In genomic region chr17:35125578-35125977, GRCm38 (mm10) we compare ENCODE assay signal across 7 mouse cellular contexts. TPM values are rescaled to one million over a fixed set of nuclear protein-coding genes. Genes with fewer than 3 reads are reported as not detected.
DNase-seq lines count a peak whose midpoint lies in the region; ATAC-seq and TF ChIP-seq lines count a peak whose summit lies in the region.

No protein-coding gene starts in this region.

- peak overlapping the region; percentile 83 for H3K4me2 ChIP-seq in forebrain, embryonic 15.5 days (replicated peaks)
- H3K4me2 ChIP-seq in liver, postnatal 0 days (ENCODE audit: low read depth, low read length): peak overlapping the region; percentile 81

- no peak for DNase-seq in spleen, adult 2 months (ENCODE audit: low read depth in 1 of 2, low spot score in 2 of 2)
- DNase-seq in spleen, adult 12 weeks (ENCODE audit: low spot score): no peak
- DNase-seq in liver, postnatal 0 days: no peak
- DNase-seq in right cerebral cortex, postnatal 36 days (ENCODE audit: low spot score in 2 of 2): no peak
- no peak for DNase-seq in spleen, adult 18-20 months
- no peak for DNase-seq in T-cell, adult 2 months (ENCODE audit: low spot score)

- peak overlapping the region; percentile 81; the same call in 1 of the 2 replicates for H3K4me3 ChIP-seq in spleen, adult 2 months (ENCODE audit: extremely low read depth, insufficient read depth, insufficient read length)
- peak overlapping the region; percentile 86 for H3K4me3 ChIP-seq in forebrain, embryonic 15.5 days
- H3K4me3 ChIP-seq in liver, postnatal 0 days (ENCODE audit: low read depth, low read length): peak overlapping the region; percentile 60

- H3K27ac ChIP-seq in spleen, adult 2 months (ENCODE audit: insufficient read depth, low read length): no peak overlapping the region
- peak overlapping the region; percentile 80; the same call in 1 of the 2 replicates for H3K27ac ChIP-seq in forebrain, embryonic 15.5 days (replicated peaks)
- H3K27ac ChIP-seq in liver, postnatal 0 days (ENCODE audit: low read depth): peak overlapping the region; percentile 90

- TF ChIP-seq CTCF in spleen, adult 2 months (IDR thresholded peaks at IDR 0.05; ENCODE audit: extremely low read depth, insufficient read depth, insufficient read length, insufficient replicate concordance): no peak
- TF ChIP-seq CTCF in liver, postnatal 0 days (IDR thresholded peaks at IDR 0.05; ENCODE audit: low read depth): no peak

- H3K36me3 ChIP-seq in spleen, adult 2 months (ENCODE audit: control insufficient read depth, insufficient read depth, low read length): peaks cover 8% of the 10 kb centered on the region; the same call in 1 of the 2 replicates
- H3K36me3 ChIP-seq in forebrain, embryonic 15.5 days: peaks cover 14% of the 10 kb centered on the region
- H3K36me3 ChIP-seq in liver, postnatal 0 days (replicated peaks; ENCODE audit: insufficient read depth, low read length): peaks cover 23% of the 10 kb centered on the region

- TF ChIP-seq POLR2A in spleen, adult 2 months (IDR thresholded peaks at IDR 0.05; ENCODE audit: low read depth, low read length): no peak

- H3K27me3 ChIP-seq in spleen, adult 2 months (ENCODE audit: control insufficient read depth, insufficient read depth, low read length): no peaks in the 10 kb centered on the region
- H3K27me3 ChIP-seq in forebrain, embryonic 15.5 days: no peaks in the 10 kb centered on the region
- no peaks in the 10 kb centered on the region for H3K27me3 ChIP-seq in liver, postnatal 0 days (ENCODE audit: insufficient read depth, low read length)

- peak overlapping the region; percentile 85 for H3K9ac ChIP-seq in forebrain, embryonic 15.5 days (replicated peaks)
- peak overlapping the region; percentile 76 for H3K9ac ChIP-seq in liver, postnatal 0 days (replicated peaks)

- no peaks in the 10 kb centered on the region for H3K9me3 ChIP-seq in forebrain, embryonic 15.5 days
- no peaks in the 10 kb centered on the region for H3K9me3 ChIP-seq in liver, postnatal 0 days (ENCODE audit: low read length)

- H3K4me1 ChIP-seq in spleen, adult 2 months (ENCODE audit: control insufficient read depth, insufficient read depth, insufficient read length): peaks cover 11% of the 10 kb centered on the region
- peaks cover 41% of the 10 kb centered on the region for H3K4me1 ChIP-seq in forebrain, embryonic 15.5 days
- peaks cover 34% of the 10 kb centered on the region for H3K4me1 ChIP-seq in liver, postnatal 0 days (ENCODE audit: insufficient read depth)

- ATAC-seq in forebrain, embryonic 15.5 days (replicated peaks): no peak
- no peak for ATAC-seq in liver, postnatal 0 days

- TF ChIP-seq EP300 in liver, postnatal 0 days (IDR thresholded peaks at IDR 0.05; ENCODE audit: low read depth): no peak

- 52% methylated on average over 6 of the region's 6 CpGs for WGBS in spleen, adult 2 months
- 35% methylated on average over 6 of the region's 6 CpGs for WGBS in forebrain, embryonic 15.5 days
- 32% methylated on average over 6 of the region's 6 CpGs for WGBS in liver, postnatal 0 days (ENCODE audit: insufficient replicate concordance)

RNA-seq across cellular contexts. Expression of gene D17H6S53E, which starts 0.6 kb away (rescaled TPM):
- polyA plus RNA-seq in spleen, adult 2 months (2012; rRNA removed): 6.8 and 10.0 TPM in 2 replicates
- 8.7 TPM in 2 replicates for polyA plus RNA-seq in forebrain, embryonic 15.5 days (2015; fragmentation: Nextera tagmentation; extraction: Ambion mirVana)
- polyA plus RNA-seq in liver, postnatal 0 days (2015; fragmentation: Nextera tagmentation; extraction: Ambion mirVana): 4.4 and 4.8 TPM in 2 replicates

RNA-seq across cellular contexts. Expression of gene Csnk2b, which starts 3.7 kb away (rescaled TPM):
- 176 and 238 TPM in 2 replicates for polyA plus RNA-seq in spleen, adult 2 months (2012; rRNA removed)
- polyA plus RNA-seq in forebrain, embryonic 15.5 days (2015; fragmentation: Nextera tagmentation; extraction: Ambion mirVana): 307 and 309 TPM in 2 replicates
- 120 and 131 TPM in 2 replicates for polyA plus RNA-seq in liver, postnatal 0 days (2015; fragmentation: Nextera tagmentation; extraction: Ambion mirVana)

RNA-seq across cellular contexts. Expression of gene Gpank1, which starts 4.3 kb away (rescaled TPM):
- polyA plus RNA-seq in spleen, adult 2 months (2012; rRNA removed): 20.9 and 29.9 TPM in 2 replicates
- 29.3 and 32.0 TPM in 2 replicates for polyA plus RNA-seq in forebrain, embryonic 15.5 days (2015; fragmentation: Nextera tagmentation; extraction: Ambion mirVana)
- polyA plus RNA-seq in liver, postnatal 0 days (2015; fragmentation: Nextera tagmentation; extraction: Ambion mirVana): 8.1 and 9.6 TPM in 2 replicates

RNA-seq across cellular contexts. Expression of gene Apom, which starts 6.3 kb away (rescaled TPM):
- 0.12 and 0.18 TPM in 2 replicates for polyA plus RNA-seq in spleen, adult 2 months (2012; rRNA removed)
- 0.28 and 0.31 TPM in 2 replicates for polyA plus RNA-seq in forebrain, embryonic 15.5 days (2015; fragmentation: Nextera tagmentation; extraction: Ambion mirVana)
- 1,209 and 1,216 TPM in 2 replicates for polyA plus RNA-seq in liver, postnatal 0 days (2015; fragmentation: Nextera tagmentation; extraction: Ambion mirVana)

RNA-seq across cellular contexts. Expression of gene Bag6, which starts 9.4 kb away (rescaled TPM):
- polyA plus RNA-seq in spleen, adult 2 months (2012; rRNA removed): 166 and 202 TPM in 2 replicates
- polyA plus RNA-seq in forebrain, embryonic 15.5 days (2015; fragmentation: Nextera tagmentation; extraction: Ambion mirVana): 92.3 and 93.8 TPM in 2 replicates
- polyA plus RNA-seq in liver, postnatal 0 days (2015; fragmentation: Nextera tagmentation; extraction: Ambion mirVana): 16.5 and 19.7 TPM in 2 replicates
